Mouse (Mus musculus) adrenal gland, postnatal 25 days (tissue): ENCODE measurements around the gene Grxcr1. TPM values are rescaled to one million over a fixed set of nuclear protein-coding genes. Genes with fewer than 3 reads are reported as not detected.

Experiments
- DNase-seq: peaks from one replicate; pipeline ENCODE4 v3.0.0; 2021; ENCODE audit warnings: mixed read lengths
- long read RNA-seq: library from polyadenylated mRNA; stranded (forward); transcript quantifications from one replicate; pipeline ENCODE4 v2.0.0, GENCODE M21; 2021
- total RNA-seq: library from RNA; stranded (reverse); gene quantifications from 2 replicates; pipeline ENCODE4 v1.2.3, GENCODE M21; 2021

Grxcr1 gene
- total RNA-seq: not detected in 2 replicates
- long read RNA-seq: 0 reads

GRCm38 (mm10) chr5:68031744-68032143, at the start of gene Grxcr1:
Gene Grxcr1 (plus strand): TSS chr5:68031835.
- no peak for DNase-seq

DNA sequence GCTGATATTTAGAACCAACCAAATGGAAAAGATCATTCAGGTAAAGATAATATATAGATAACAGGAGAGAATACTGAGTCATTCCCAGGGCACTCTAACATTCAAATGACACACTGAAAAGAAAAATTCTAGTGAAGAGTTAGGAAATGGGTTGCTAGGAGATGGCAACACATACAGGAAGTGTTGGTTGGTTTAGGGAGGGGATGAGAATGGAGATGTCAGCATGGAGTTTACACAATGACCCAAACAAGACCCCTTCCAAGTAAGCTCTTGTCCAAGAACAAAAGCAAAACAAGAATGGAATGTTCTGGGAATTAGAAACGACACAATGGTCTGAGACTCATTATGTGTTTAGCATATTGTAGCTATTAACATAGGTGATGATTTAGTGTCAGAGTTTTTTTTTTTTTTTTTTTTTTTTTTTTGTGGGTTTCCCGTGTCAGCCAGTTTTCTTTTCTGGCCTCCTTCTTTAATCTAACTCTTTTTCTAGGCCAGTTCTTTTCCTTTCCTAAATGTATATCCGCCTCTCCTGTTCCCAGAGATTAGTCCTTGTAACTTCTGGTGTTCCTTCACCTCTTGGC, 49.6 kb upstream of the Grxcr1 start:
- no peak for DNase-seq

DNA sequence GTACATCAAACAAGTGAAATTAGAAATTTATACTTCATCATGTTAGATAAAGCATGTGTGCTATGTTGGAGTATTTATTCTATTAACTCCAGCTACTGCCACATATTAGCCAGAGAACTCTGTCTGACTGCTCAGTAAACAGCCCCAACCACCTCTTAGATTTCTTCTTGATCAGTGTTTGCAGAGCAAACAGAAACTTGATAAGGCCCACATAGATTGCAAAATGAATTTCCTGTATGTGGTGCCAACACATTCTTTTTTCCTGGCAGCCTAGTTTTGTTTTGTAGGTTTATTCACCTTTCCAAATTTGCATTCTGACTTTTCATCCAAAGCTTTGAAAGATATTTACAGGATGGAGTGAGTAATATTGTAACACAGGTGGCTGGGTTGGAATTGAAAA, 41.2 kb upstream of the Grxcr1 start:
- no peak for DNase-seq

DNA sequence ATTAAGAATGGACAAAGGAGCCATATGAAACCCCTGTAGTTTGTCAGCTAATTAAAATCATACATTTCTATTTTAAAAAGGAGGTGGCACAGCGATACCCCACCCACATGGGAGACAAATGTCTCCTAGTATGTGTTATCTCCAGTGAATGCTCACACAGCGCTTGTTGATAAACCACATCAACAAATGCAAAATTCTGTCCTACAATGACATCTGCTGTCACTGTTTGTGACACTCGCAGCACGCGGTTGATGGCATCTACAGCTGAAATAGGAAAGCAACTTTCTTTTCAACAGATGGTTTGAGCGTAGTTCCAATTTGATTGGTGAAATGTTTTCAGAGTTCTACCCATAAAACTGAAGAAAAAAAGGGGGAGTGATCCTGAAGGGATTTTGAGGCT, 29.0 kb upstream of the Grxcr1 start:
- no peak for DNase-seq

DNA sequence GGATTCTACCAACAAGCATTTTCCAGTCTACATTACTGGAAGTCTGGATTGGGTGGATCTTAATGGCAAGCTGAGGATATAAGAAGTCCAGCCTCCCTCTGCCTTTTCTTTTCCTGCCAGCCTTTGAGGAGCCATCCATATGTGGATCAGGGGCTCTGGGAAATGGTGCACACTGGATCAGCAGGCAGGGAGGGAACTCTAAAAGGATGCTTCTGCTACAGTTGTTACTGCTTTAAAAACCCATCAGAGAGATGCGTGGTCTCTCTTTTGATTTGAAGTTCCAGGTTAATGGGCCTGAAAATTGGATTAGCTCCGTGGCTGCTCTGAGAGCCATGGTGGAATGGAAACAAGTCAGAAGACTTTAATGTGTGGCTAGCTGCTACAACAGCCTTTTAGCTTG, 27.7 kb upstream of the Grxcr1 start:
- no peak for DNase-seq

DNA sequence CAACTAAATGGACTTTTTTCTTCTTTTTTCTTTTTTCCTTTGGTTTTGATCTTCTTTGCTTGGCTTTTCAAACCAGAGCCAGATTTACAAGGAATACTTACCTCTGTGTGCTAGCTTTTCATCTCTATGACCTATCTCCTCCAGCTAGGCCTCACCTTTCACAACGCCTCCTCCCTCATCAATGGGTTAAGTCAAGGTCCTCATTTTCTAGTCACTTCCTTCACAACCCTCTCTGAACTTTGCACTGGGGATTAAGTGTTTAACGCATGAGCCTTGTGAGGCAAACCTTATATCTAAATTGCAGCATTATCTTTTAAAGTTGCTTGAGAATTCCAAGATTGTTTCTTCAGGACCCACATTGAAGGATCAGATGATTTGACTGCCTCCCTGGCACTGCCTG, 27.2 kb upstream of the Grxcr1 start:
- DNase-seq: no peak

DNA sequence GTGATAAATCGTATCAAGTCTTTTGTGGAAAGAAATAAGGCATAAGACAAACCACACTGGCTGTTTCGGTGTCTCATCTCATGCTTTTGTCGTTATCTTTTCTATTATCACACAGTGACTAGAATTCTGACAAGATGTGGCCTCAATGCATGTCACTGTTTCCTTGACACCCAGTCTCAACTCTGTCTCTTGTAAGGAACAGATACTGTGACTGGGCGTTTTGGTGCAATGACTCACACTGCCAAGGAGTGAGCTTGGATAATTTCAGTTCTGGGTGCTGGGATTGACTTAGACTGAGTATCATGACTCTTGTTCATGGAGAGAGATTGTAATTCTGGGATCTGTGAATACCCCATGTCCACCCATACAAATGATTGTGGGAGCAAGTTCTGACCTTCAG, 24.6 kb upstream of the Grxcr1 start:
- no peak for DNase-seq

GRCm38 (mm10) chr5:68011569-68011968, 20.1 kb upstream of the Grxcr1 start:
- DNase-seq: no peak

DNA sequence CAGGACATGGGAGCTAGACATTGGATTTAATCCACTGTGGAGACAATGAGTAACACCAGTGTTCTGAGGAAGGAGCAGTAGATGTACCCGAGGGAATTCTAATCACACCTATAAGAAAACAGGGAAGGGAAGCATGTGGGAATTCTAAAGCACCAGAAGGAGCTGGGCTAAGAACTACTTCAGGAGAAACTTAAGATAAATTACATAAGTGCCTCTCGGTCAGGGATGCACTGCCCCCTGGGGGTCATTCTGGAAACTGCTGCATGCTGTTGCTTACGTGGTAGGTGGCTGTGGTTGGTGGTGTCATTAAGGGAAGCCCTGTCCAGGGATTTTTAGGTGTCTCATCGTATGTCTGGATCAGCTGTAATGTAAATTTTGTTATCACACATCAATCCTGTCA, 19.0 kb upstream of the Grxcr1 start:
- peak; percentile 83 for DNase-seq

DNA sequence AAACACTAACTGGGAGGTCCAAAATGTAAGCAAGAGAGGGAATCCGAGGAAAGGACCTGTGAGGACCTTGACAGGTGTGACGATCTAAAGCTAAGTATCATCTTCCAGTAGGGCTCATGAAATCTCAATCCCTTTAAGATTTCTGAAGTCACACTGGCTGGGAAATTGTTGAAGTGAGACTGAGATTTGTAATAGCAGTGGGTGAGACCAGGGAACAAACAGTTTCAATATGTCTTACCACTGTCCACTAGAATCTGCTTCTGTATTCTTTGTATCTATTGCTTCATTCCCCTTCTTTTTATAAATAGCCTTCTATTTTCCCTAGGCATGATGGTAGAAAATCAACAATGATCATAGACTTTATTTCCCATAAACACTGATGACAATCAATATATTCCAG, 10.8 kb upstream of the Grxcr1 start:
- no peak for DNase-seq

- no peak for DNase-seq
These were observed 4.8 kb upstream of the Grxcr1 start for GRCm38 (mm10) chr5:68026658-68027422.

- no peak for DNase-seq
These were observed 4.2 kb upstream of the Grxcr1 start for GRCm38 (mm10) chr5:68027474-68027873.

DNA sequence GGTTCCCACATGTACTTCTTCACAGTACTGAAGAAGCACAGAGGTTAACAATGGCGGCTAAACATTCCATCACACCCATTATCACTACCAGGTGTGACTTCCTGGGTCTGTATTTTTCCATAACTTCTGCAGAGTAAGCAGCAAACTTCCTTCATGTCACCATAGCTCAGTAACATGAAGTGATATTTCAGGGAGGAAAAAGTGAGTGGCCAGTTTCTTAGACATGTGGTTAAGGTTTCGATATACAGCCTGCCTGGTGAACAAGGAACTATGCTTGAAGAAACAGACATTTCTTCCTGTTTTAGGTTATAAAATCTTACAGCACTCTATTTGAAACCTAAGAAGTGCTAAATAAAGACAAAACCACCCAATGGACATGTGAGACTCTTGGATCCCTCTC, 1.7 kb downstream of the Grxcr1 start:
- DNase-seq: no peak

DNA sequence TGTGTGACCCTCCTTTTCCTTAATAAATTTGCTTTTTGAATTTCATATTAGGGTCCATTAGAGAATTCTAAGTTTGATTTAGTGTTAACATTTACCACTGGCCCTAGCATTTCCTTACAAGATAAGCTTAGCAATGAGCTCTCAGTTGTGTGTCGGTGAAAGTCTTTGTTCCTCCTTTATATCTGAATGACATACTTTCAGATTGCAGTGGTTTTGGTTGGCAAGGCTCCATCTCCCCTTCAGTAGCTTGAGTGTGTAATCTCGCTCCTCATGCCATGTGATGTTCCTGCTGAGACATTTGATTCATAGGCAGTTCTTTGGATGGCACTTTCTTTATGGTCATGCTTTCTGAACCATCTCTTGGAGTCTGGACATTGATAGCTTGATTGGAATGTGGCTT, 7.4 kb downstream of the Grxcr1 start:
- DNase-seq: no peak

DNA sequence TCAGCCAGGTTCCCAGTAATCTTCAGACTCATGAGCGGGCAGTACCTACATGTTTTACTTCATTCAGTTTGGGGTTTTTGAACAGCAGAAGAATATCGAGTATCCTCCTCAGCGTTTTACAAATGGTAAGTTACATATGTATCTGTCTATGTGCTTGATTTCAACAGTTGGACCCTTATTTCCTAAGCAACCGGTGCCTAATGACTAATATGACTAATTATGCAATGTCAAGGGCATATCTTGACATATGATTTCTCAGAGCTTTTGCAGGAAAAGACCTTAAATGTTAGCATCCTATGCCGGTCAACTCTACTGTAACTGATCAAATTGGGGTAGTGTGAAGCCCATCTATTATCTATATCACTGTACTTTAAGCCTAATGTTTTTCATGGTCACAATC, 11.7 kb downstream of the Grxcr1 start:
- DNase-seq: no peak

DNA sequence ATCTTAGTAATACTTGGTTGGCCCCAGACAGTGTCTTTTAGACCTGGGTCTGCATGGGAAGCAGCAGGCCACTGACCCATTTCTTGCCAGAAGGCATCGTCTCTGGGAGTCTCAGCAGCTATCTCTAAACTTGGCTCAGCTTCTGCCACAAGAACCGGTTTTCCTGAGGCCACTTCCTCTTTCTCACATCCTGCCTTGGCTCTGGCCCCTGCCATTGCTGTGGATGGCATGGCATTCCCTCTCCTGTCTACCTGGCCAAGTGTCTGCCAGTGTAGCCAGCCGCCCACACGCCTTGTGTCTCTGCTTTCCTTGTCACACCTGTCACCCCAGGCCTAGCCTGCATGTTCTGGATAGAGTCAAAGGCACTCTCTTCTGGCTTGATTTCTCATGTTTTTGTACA, 17.1 kb downstream of the Grxcr1 start:
- DNase-seq: no peak

DNA sequence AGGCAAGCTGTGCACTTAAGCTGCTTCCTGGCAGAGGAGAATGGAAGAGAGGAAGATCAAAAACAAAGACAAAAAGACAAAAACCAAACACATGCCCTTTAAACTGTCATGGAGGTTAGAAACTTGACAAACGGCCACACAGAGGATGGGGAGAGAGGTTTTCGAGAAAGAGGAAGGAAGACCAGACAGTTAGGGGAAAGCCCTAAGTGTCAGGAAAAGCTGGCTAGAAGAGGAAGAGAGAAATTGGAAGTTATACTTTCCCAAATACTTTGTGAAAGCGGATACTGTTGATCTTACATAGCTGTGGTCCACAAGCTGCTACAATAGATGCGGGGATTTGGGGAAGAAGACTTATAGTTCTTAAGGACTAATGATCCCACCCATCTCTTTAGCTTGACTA, 17.9 kb downstream of the Grxcr1 start:
- DNase-seq: no peak

GRCm38 (mm10) chr5:68051101-68051500, 19.5 kb downstream of the Grxcr1 start:
- no peak for DNase-seq

DNA sequence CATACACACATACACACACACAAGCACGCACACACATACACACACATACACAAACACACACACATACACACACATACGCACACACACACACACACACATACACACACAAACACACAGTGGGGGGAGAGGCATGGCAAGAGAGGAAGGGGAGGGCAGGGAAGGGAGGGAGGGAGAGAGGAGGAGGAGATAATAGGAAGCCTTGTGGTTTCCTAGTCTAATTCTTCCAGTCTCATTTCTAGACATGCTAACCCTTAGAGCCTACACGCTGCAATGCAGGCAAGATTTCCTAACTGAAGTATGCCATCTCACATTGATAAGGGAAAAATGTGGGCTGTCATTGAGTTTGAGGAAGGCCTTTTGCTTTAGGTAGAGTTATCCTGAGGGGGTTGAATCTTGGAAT, 25.9 kb downstream of the Grxcr1 start:
- DNase-seq: no peak

GRCm38 (mm10) chr5:68068694-68069093, 37.1 kb downstream of the Grxcr1 start:
- DNase-seq: no peak

DNA sequence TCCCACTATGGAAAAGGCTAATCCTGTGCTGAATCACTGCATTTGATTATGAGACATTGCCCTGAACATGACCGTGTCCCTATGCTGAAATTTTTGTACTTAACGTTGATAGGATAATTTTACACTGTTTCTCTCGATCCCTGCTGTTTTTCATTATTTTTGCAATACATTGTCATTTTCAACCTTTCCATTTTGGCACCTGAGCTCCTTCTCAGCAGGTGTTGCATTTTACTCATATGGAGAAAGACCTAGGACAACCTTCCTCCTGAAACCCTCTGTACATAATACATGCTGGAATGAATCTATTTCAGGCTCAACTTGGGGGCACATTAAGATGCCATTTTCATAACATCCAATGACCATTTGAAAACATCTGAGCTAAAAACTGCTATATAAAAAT, 38.7 kb downstream of the Grxcr1 start:
- DNase-seq: no peak

- DNase-seq: no peak
These were observed 40.2 kb downstream of the Grxcr1 start for GRCm38 (mm10) chr5:68071857-68072256.

DNA sequence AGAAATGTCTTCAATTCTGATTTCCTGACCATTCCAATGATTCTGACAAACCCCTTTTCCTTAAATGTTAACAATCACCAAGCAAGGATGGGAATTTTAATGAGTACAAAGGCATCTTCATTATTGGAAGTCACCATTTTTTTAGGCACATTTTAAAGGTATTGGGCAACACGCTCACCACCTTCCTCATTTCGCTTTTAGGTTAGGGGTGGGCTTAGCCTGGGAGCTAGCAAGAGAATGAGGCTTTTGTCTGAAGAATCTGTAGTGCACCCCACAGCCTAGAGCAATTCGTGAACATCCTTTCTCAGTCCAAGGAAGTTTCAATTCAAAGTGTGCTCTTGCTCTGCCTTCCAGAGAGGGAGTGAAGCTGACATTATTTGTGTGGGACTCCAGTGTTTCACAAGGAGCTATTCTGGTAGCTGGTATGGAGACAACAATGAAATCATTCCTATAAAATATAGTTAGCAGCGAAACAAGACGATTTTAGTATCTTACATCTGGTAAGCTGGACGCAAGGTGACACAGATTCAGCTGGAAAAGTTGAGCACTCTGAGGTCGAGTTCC, 55.0 kb downstream of the Grxcr1 start:
- DNase-seq: no peak

GRCm38 (mm10) chr5:68087174-68087573, 55.5 kb downstream of the Grxcr1 start:
- DNase-seq: no peak
